Mouse (Mus musculus) hindbrain, postnatal 0 days (tissue): Measurements from ENCODE around the gene Rfxank. TPM values are rescaled to one million over a fixed set of nuclear protein-coding genes. Genes with fewer than 3 reads are reported as not detected.

Source experiments
- ATAC-seq: fragments of 200-750 bp; cut with Nextera tagmentation; 2 replicates; pipeline ENCODE4 v1.8.0; 2017; ENCODE audit warnings: mild to moderate bottlenecking, moderate TSS enrichment, moderate library complexity
- DNase-seq: peaks from one replicate; pipeline ENCODE4 v3.0.0-alpha.2; 2015; ENCODE audit warnings: low spot score
- H3K27ac ChIP-seq: fragments of 300-500 bp; sonication (generic); 2 replicates; pipeline ENCODE4 v1.5.1; 2014; ENCODE audit warnings: mild to moderate bottlenecking
- H3K27me3 ChIP-seq: fragments of 300-500 bp; sonication (generic); 2 replicates; pipeline ENCODE4 v1.6.1; 2014; ENCODE audit warnings: low read length, mixed read lengths; ENCODE audit not compliant: insufficient read depth
- H3K36me3 ChIP-seq: fragments of 300-500 bp; sonication (generic); 2 replicates; pipeline ENCODE4 v1.6.1; 2014; ENCODE audit warnings: low read length, mixed read lengths; ENCODE audit not compliant: insufficient read depth
- H3K4me1 ChIP-seq: fragments of 300-500 bp; sonication (generic); 2 replicates; pipeline ENCODE4 v1.6.1; 2014; ENCODE audit warnings: antibody characterized with exemption, low read length, mixed read lengths; ENCODE audit not compliant: insufficient read depth
- H3K4me2 ChIP-seq: fragments of 300-500 bp; sonication (generic); 2 replicates; pipeline ENCODE4 v1.6.1; 2014; ENCODE audit warnings: low read depth, mild to moderate bottlenecking, low read length, moderate library complexity, mixed read lengths
- H3K4me3 ChIP-seq: fragments of 300-500 bp; sonication (generic); 2 replicates; pipeline ENCODE4 v1.5.1; 2014; ENCODE audit warnings: low read length
- H3K9ac ChIP-seq: fragments of 300-500 bp; sonication (generic); replicated peaks from 2 replicates; pipeline ENCODE4 v1.6.1; 2014; ENCODE audit warnings: mild to moderate bottlenecking, low read length, moderate library complexity, mixed read lengths
- H3K9me3 ChIP-seq: fragments of 300-500 bp; sonication (generic); 2 replicates; pipeline ENCODE4 v1.6.1; 2016; ENCODE audit warnings: low read length, mixed read lengths
- CTCF ChIP-seq: IDR thresholded peaks from 2 replicates; pipeline ENCODE4 v1.5.1; 2016; ENCODE audit warnings: antibody characterized with exemption, control low read depth, low read depth
- WGBS: fragments of 180-500 bp; shearing (Covaris S2); extraction: QIAGEN DNeasy Blood & Tissue Kit; methylation state at CpG from one replicate; pipeline ENCODE4 v1.1.7; 2014; 5-methylcytosine and 5-hydroxymethylcytosine counted together
- polyA plus RNA-seq: library from polyadenylated mRNA; unstranded; fragments of >200 nt; fragmentation: Nextera tagmentation; extraction: Ambion mirVana; gene quantifications from 2 replicates; pipeline ENCODE4 v1.2.1, GENCODE M21; 2015
- total RNA-seq: library from RNA; depleted of rRNA; stranded (reverse); fragments of >200 nt; gene quantifications from 2 replicates; pipeline ENCODE4 v1.2.3, GENCODE M21; 2014

The Rfxank gene
- total and polyA plus RNA-seq, 2 experiments from 2014 or later, result 8.4 to 13.8 TPM

GRCm38 (mm10) chr8:70134931-70135330 lies 4.0 kb downstream of the Rfxank start:
- TF ChIP-seq CTCF, result no peak
- peaks cover 38% of the 10 kb centered on the region for H3K36me3 ChIP-seq
- peaks cover 13% of the 10 kb centered on the region for H3K4me1 ChIP-seq
- no peaks in the 10 kb centered on the region for H3K27me3 ChIP-seq
- no peak overlapping the region for H3K27ac ChIP-seq
- no peak overlapping the region for H3K4me3 ChIP-seq
- H3K4me2 ChIP-seq, result no peak overlapping the region
- DNase-seq (no peak), ATAC-seq (no peak)
- no peaks in the 10 kb centered on the region for H3K9me3 ChIP-seq
- 92% methylated on average over 9 of the region's 9 CpGs for WGBS
- H3K9ac ChIP-seq, result no peak overlapping the region

- H3K9ac ChIP-seq, result no peak overlapping the region
- TF ChIP-seq CTCF, result no peak
- H3K36me3 ChIP-seq, result peaks cover 38% of the 10 kb centered on the region
- no peak for DNase-seq
- WGBS, result 94% methylated on average over 5 of the region's 5 CpGs
- H3K9me3 ChIP-seq, result no peaks in the 10 kb centered on the region
- no peak overlapping the region for H3K4me3 ChIP-seq
- H3K27me3 ChIP-seq, result no peaks in the 10 kb centered on the region
- H3K27ac ChIP-seq, result no peak overlapping the region
- no peak overlapping the region for H3K4me2 ChIP-seq
- no peak for ATAC-seq
- H3K4me1 ChIP-seq, result peaks cover 17% of the 10 kb centered on the region
Observed at GRCm38 (mm10) chr8:70134086-70134485, 4.9 kb downstream of the Rfxank start.

- ATAC-seq (peak; percentile 76), DNase-seq (peak; percentile 95)
- no peak for TF ChIP-seq CTCF
- Histone ChIP-seq H3K36me3 (peaks cover 35% of the 10 kb centered on the region), H3K27ac (peak within 1 kb of the TSS; percentile 71; the same call in 1 of the 2 replicates), H3K27me3 (no peaks in the 10 kb centered on the region), H3K9me3 (no peaks in the 10 kb centered on the region), H3K4me2 (peak within 1 kb of the TSS; percentile 93), H3K4me3 (peak within 1 kb of the TSS; percentile 61), H3K4me1 (peaks cover 14% of the 10 kb centered on the region), H3K9ac (peak within 1 kb of the TSS; percentile 69)
- 1% methylated on average over 37 of the region's 37 CpGs for WGBS
Observed at GRCm38 (mm10) chr8:70131166-70131883, 7.6 kb downstream of the Rfxank start, which contains the start of gene Nr2c2ap. Gene Nr2c2ap (plus strand): TSS chr8:70131333.

- H3K27ac ChIP-seq, result peak overlapping the region; percentile 71
- no peak for TF ChIP-seq CTCF
- no peak overlapping the region for H3K9ac ChIP-seq
- H3K9me3 ChIP-seq, result no peaks in the 10 kb centered on the region
- H3K4me1 ChIP-seq, result peaks cover 14% of the 10 kb centered on the region
- no peaks in the 10 kb centered on the region for H3K27me3 ChIP-seq
- peaks cover 25% of the 10 kb centered on the region for H3K36me3 ChIP-seq
- H3K4me3 ChIP-seq, result no peak overlapping the region
- ATAC-seq (no peak), DNase-seq (no peak)
- H3K4me2 ChIP-seq, result no peak overlapping the region
- 78% methylated on average over 3 of the region's 3 CpGs for WGBS
Observed at GRCm38 (mm10) chr8:70130066-70130465, 8.9 kb downstream of the Rfxank start.

GRCm38 (mm10) chr8:70129309-70129952 lies 9.5 kb downstream of the Rfxank start:
- peak overlapping the region; percentile 71 for H3K27ac ChIP-seq
- 38% methylated on average over 9 of the region's 9 CpGs for WGBS
- no peaks in the 10 kb centered on the region for H3K9me3 ChIP-seq
- H3K4me3 ChIP-seq, result no peak overlapping the region
- no peak for TF ChIP-seq CTCF
- no peak overlapping the region for H3K4me2 ChIP-seq
- no peak overlapping the region for H3K9ac ChIP-seq
- ATAC-seq (peak; percentile 86), DNase-seq (peak; percentile 83)
- peaks cover 19% of the 10 kb centered on the region for H3K36me3 ChIP-seq
- H3K27me3 ChIP-seq, result no peaks in the 10 kb centered on the region
- peaks cover 14% of the 10 kb centered on the region for H3K4me1 ChIP-seq

GRCm38 (mm10) chr8:70128435-70128834 lies 10.5 kb downstream of the Rfxank start:
- 34% methylated on average over 3 of the region's 3 CpGs for WGBS
- H3K36me3 ChIP-seq, result peaks cover 9% of the 10 kb centered on the region; the same call in 1 of the 2 replicates
- no peaks in the 10 kb centered on the region for H3K9me3 ChIP-seq
- peaks cover 14% of the 10 kb centered on the region for H3K4me1 ChIP-seq
- no peak for ATAC-seq
- no peak overlapping the region for H3K4me3 ChIP-seq
- H3K27ac ChIP-seq, result peak overlapping the region; percentile 71
- peak; percentile 74 for DNase-seq
- no peak overlapping the region for H3K9ac ChIP-seq
- H3K4me2 ChIP-seq, result 0 out of 2 replicates have a peak overlapping the region, but pooled peaks have one; percentile 7
- no peaks in the 10 kb centered on the region for H3K27me3 ChIP-seq
- TF ChIP-seq CTCF, result no peak

- TF ChIP-seq CTCF, result no peak
- Histone ChIP-seq H3K4me2 (no peak overlapping the region), H3K27me3 (no peaks in the 10 kb centered on the region), H3K36me3 (no peaks in the 10 kb centered on the region), H3K27ac (no peak overlapping the region), H3K9ac (no peak overlapping the region), H3K4me1 (peaks cover 8% of the 10 kb centered on the region; the same call in 1 of the 2 replicates), H3K4me3 (no peak overlapping the region), H3K9me3 (no peaks in the 10 kb centered on the region)
- DNase-seq (no peak), ATAC-seq (no peak)
- 73% methylated on average over 8 of the region's 8 CpGs for WGBS
Observed at GRCm38 (mm10) chr8:70124992-70125391, 14.0 kb downstream of the Rfxank start.
